In genomic region chr14:122451551-122452145, GRCm38 (mm10) we compare ENCODE assay signal across 10 mouse cellular contexts. TPM values are rescaled to one million over a fixed set of nuclear protein-coding genes. Genes with fewer than 3 reads are reported as not detected.
DNase-seq lines count a peak whose midpoint lies in the region; ATAC-seq lines count a peak whose summit lies in the region.
"Had no signal": no experiment of that assay in that cellular context is flagged by ENCODE, and none has a peak within 500 bp of the region (broad histone marks: within the 10 kb centered on the region; RNA-seq: fewer than 3 reads in every experiment).

No protein-coding gene starts in this region.

- DNase-seq in cerebellum, adult 9-11 months = peak; percentile 26
- no peak for DNase-seq in cerebellum, adult 18-20 months
- DNase-seq in left cerebral cortex, postnatal 4 days = peak; percentile 78
- DNase-seq in left cerebral cortex, postnatal 14 days (ENCODE audit: low spot score in 2 of 2) = no peak
- no peak for DNase-seq in left cerebral cortex, postnatal 10 days (ENCODE audit: extremely low spot score in 1 of 2, low spot score in 2 of 2)
- no peak for DNase-seq in left cerebral cortex, postnatal 36 days (ENCODE audit: low spot score in 2 of 2)

- H3K4me1 ChIP-seq in limb, embryonic 13.5 days = peaks cover 40% of the 10 kb centered on the region
- H3K4me1 ChIP-seq in stomach, embryonic 16.5 days (ENCODE audit: control insufficient read depth, insufficient read depth, low read length) = peaks cover 6% of the 10 kb centered on the region

- peak overlapping the region; percentile 52 for H3K4me3 ChIP-seq in limb, embryonic 13.5 days
- no peak overlapping the region for H3K4me3 ChIP-seq in stomach, embryonic 16.5 days (replicated peaks; ENCODE audit: low read length)

- H3K4me2 ChIP-seq in limb, embryonic 13.5 days (replicated peaks) = peak overlapping the region; percentile 91
- H3K4me2 ChIP-seq in stomach, embryonic 16.5 days (ENCODE audit: low read depth, low read length) = peak overlapping the region; percentile 64; the same call in 1 of the 2 replicates

- H3K27ac ChIP-seq in limb, embryonic 13.5 days = no peak overlapping the region
- no peak overlapping the region for H3K27ac ChIP-seq in stomach, embryonic 16.5 days (ENCODE audit: low read length)

- H3K9me3 ChIP-seq in limb, embryonic 13.5 days = no peaks in the 10 kb centered on the region
- no peaks in the 10 kb centered on the region for H3K9me3 ChIP-seq in stomach, embryonic 16.5 days (replicated peaks; ENCODE audit: control insufficient read depth, low read length)

- intact Hi-C loops in left cerebral cortex, postnatal 4 days (cut with DNase I) = loop anchor here (10.0 kb wide), 1 partner anchor 47 kb away; no protein-coding TSS in a partner anchor
- intact Hi-C loops in left cerebral cortex, postnatal 14 days (cut with DNase I) = loop anchor here (5.0 kb wide), 2 partner anchors 44 to 224 kb away; no protein-coding TSS in a partner anchor
- intact Hi-C loops in left cerebral cortex, postnatal 10 days (cut with DNase I) = loop anchor here (5.0 kb wide), 1 partner anchor 44 kb away; no protein-coding TSS in a partner anchor
- intact Hi-C loops in left cerebral cortex, postnatal 36 days (cut with DNase I) = loop anchor here (2.0 to 5.0 kb wide), 3 partner anchors 17 to 44 kb away; no protein-coding TSS in a partner anchor

- no peak for ATAC-seq in limb, embryonic 13.5 days (ENCODE audit: low FRiP score, low read depth)
- ATAC-seq in stomach, embryonic 16.5 days (ENCODE audit: insufficient read depth, low FRiP score) = no peak

- no peak overlapping the region for H3K9ac ChIP-seq in limb, embryonic 13.5 days
- H3K9ac ChIP-seq in stomach, embryonic 16.5 days (ENCODE audit: low read length) = no peak overlapping the region

- no peaks in the 10 kb centered on the region for H3K36me3 ChIP-seq in limb, embryonic 13.5 days
- no peaks in the 10 kb centered on the region for H3K36me3 ChIP-seq in stomach, embryonic 16.5 days (ENCODE audit: control insufficient read depth, insufficient read depth, low read length)

- peaks cover 91% of the 10 kb centered on the region for H3K27me3 ChIP-seq in limb, embryonic 13.5 days
- peaks cover 83% of the 10 kb centered on the region for H3K27me3 ChIP-seq in stomach, embryonic 16.5 days (ENCODE audit: control insufficient read depth, insufficient read depth, low read length)

- WGBS in limb, embryonic 13.5 days = 63% methylated on average over 5 of the region's 5 CpGs
- 54% methylated on average over 5 of the region's 5 CpGs for WGBS in stomach, embryonic 16.5 days

RNA-seq across cellular contexts. Expression of gene Gm5089, which starts 0.7 kb away (rescaled TPM):
- total RNA-seq in left cerebral cortex, postnatal 4 days (2021) = under 1 TPM; 0.28 to 0.50 TPM
- total RNA-seq in left cerebral cortex, postnatal 14 days (2021) = under 1 TPM in 1 of 2 experiments, not detected in 1; 0.18 TPM
- 0.18 and 0.37 TPM in 2 replicates for polyA plus RNA-seq in limb, embryonic 13.5 days (2015; fragmentation: Nextera tagmentation; extraction: Ambion mirVana)
- polyA plus RNA-seq in stomach, embryonic 16.5 days (2015; fragmentation: Nextera tagmentation; extraction: Ambion mirVana) = not detected in 2 replicates
- under 1 TPM in 1 of 2 experiments, not detected in 1; 0.16 TPM for total RNA-seq in left cerebral cortex, postnatal 10 days (2021)
- total RNA-seq in left cerebral cortex, postnatal 36 days (2021) = under 1 TPM in 1 of 2 experiments, not detected in 1; 0.25 TPM
- total RNA-seq: adrenal gland, postnatal 36 days; neutrophil, adult 5-6 weeks had no signal

RNA-seq across cellular contexts. Expression of gene Zic5, which starts 13.8 kb away (rescaled TPM):
- 1 to 10 TPM; 3.9 to 5.1 TPM for total RNA-seq in left cerebral cortex, postnatal 4 days (2021)
- total RNA-seq in left cerebral cortex, postnatal 14 days (2021) = 1 to 10 TPM; 3.2 to 4.7 TPM
- 2.3 and 2.6 TPM in 2 replicates for polyA plus RNA-seq in limb, embryonic 13.5 days (2015; fragmentation: Nextera tagmentation; extraction: Ambion mirVana)
- polyA plus RNA-seq in stomach, embryonic 16.5 days (2015; fragmentation: Nextera tagmentation; extraction: Ambion mirVana) = not detected in 2 replicates
- 1 to 10 TPM; 3.0 to 3.9 TPM for total RNA-seq in left cerebral cortex, postnatal 10 days (2021)
- total RNA-seq in left cerebral cortex, postnatal 36 days (2021) = 1 to 10 TPM; 3.6 to 4.3 TPM
- total RNA-seq: adrenal gland, postnatal 36 days; neutrophil, adult 5-6 weeks had no signal

RNA-seq across cellular contexts. Expression of gene Zic2, which starts 23.6 kb away (rescaled TPM):
- total RNA-seq in left cerebral cortex, postnatal 4 days (2021) = 10 to 100 TPM; 22.4 to 24.1 TPM
- 10 to 100 TPM; 20.1 to 22.1 TPM for total RNA-seq in left cerebral cortex, postnatal 14 days (2021)
- 2.8 and 3.2 TPM in 2 replicates for polyA plus RNA-seq in limb, embryonic 13.5 days (2015; fragmentation: Nextera tagmentation; extraction: Ambion mirVana)
- polyA plus RNA-seq in stomach, embryonic 16.5 days (2015; fragmentation: Nextera tagmentation; extraction: Ambion mirVana) = not detected in 2 replicates
- 10 to 100 TPM; 16.4 to 19.0 TPM for total RNA-seq in left cerebral cortex, postnatal 10 days (2021)
- total RNA-seq in left cerebral cortex, postnatal 36 days (2021) = 10 to 100 TPM; 12.7 to 19.1 TPM
- total RNA-seq: neutrophil, adult 5-6 weeks had no signal

RNA-seq across cellular contexts. Expression of gene Gm10837, which starts 38.7 kb away (rescaled TPM):
- total RNA-seq in left cerebral cortex, postnatal 4 days (2021) = under 1 TPM in 1 of 2 experiments, not detected in 1; 0.40 TPM
- total RNA-seq in left cerebral cortex, postnatal 14 days (2021) = under 1 TPM in 1 of 2 experiments, not detected in 1; 0.31 TPM
- not detected in 2 replicates for polyA plus RNA-seq in limb, embryonic 13.5 days (2015; fragmentation: Nextera tagmentation; extraction: Ambion mirVana)
- polyA plus RNA-seq in stomach, embryonic 16.5 days (2015; fragmentation: Nextera tagmentation; extraction: Ambion mirVana) = not detected in 2 replicates
- not detected for total RNA-seq in left cerebral cortex, postnatal 10 days (2021)
- total RNA-seq in left cerebral cortex, postnatal 36 days (2021) = not detected
- total RNA-seq: adrenal gland, postnatal 36 days; neutrophil, adult 5-6 weeks had no signal

Comparison
In these comparisons a context has a peak if more than half of its experiments do, and no peak if none do; other contexts are left out.
1. DNase-seq: peak in cerebellum, adult 9-11 months (single experiment) and left cerebral cortex, postnatal 4 days (single experiment); none in cerebellum, adult 18-20 months (0 of 2), left cerebral cortex, postnatal 14 days (0 of 2), left cerebral cortex, postnatal 10 days (0 of 2) and left cerebral cortex, postnatal 36 days (0 of 2).